Mouse (Mus musculus) cerebellum, adult 2 months (tissue): ENCODE results near the gene Sf1.

Experiments used
- CTCF ChIP-seq: fragments of 200-500 bp; IDR thresholded peaks from 2 replicates; pipeline ENCODE4 v1.5.1; 2011; ENCODE audit warnings: low read depth, mild to moderate bottlenecking, control low read depth, low read length, moderate library complexity, borderline replicate concordance; ENCODE audit not compliant: insufficient read depth
- POLR2A ChIP-seq: fragments of 200-500 bp; IDR thresholded peaks from 2 replicates; pipeline ENCODE4 v1.6.1; 2011; ENCODE audit warnings: low read length, control low read depth, borderline replicate concordance; ENCODE audit not compliant: insufficient read depth

DNA sequence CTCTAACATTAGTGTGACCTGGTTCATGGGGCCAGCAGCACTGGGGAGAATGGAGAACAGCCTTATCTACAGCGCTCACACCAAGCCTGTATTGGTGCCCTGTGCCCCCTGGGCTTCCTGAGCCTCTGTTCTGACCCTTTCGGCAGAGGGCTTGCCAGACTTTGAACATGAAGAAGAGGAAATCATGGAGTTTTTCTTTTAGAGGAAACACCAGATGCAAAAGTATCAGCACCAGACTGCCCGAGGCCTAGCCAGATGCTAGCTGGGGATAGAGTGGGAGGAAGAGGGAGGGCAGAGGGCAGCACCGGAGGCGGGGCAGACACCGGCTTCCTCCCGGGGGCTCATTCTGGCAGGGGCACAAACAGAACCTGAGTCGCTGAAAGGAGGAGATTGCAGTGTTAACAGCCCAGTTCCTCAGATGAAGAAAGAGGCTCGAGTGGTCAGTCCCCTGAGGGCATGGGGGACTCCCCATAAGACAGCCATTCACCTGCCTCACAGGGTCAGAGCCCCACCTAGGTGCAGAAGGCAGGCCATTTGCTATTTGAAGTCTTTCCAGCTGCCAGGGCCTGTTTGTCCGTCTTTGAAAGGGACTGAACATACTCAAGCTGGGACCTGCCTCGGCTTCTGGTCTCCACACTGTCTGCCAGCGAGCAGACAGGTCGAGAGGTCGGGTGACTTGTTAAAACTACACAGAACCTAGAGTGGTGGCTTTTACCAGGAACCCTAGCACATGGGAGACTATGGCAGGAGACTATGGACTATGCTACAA is 14.1 kb upstream of the Sf1 start:
- TF ChIP-seq CTCF (no peak), POLR2A (no peak)
